Mouse (Mus musculus): ENCODE results near the gene Gm6367. TPM values are rescaled to one million over a fixed set of nuclear protein-coding genes. Genes with fewer than 3 reads are reported as not detected.

Gene Gm6367
- polyA plus RNA-seq (2012; rRNA removed; ENCODE audit: low replicate concordance): not detected in 2 replicates

DNA sequence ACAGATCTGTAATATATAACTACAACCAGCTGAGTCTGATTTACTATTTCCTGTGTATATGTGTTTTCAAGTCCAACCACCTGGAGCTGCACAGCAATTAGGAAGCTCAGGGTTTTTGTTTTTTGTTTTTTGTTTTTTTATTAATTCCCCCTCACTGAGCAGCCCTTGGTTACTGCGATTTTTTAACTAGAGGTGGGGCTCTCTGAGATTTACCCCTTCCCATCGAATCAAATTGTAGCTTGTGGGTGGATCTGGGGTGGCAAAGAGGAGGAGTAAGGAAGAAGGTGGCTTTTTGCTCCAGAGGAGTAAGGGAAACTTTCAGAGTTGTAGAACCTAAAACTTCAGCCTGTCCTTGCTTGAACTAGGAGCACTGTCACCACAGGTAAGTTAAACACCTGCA lies at the start of gene Gm6367:
TSS of gene Gm6367 (plus strand) at position 301 of the 400 bp plus-strand sequence.

Other genes with a start within 250 kb of the Gm6367 start
- gene Gm3183, start 123.2 kb upstream of the Gm6367 start, polyA plus RNA-seq (2012; rRNA removed; ENCODE audit: low replicate concordance): not detected in 2 replicates
- gene Gm7942, start 118.3 kb downstream of the Gm6367 start, polyA plus RNA-seq (2012; rRNA removed; ENCODE audit: low replicate concordance): not detected in 2 replicates
- not detected in 2 replicates for gene Gm16513, start 194.0 kb downstream of the Gm6367 start, polyA plus RNA-seq (2012; rRNA removed; ENCODE audit: low replicate concordance)

Measured in mammary gland, adult 2 months (tissue).